Mouse (Mus musculus): ENCODE data around the gene Asrgl1. TPM values are rescaled to one million over a fixed set of nuclear protein-coding genes. Genes with fewer than 3 reads are reported as not detected.

Asrgl1 gene
- polyA plus RNA-seq, 1 experiment, result 53.4 TPM

- TF ChIP-seq FLI1 (IDR thresholded peaks at IDR 0.05; ENCODE audit: low read length), result no peak
- TF ChIP-seq GATA1 (IDR thresholded peaks at IDR 0.05; ENCODE audit: borderline replicate concordance, low read length), result no peak
- H3K4me1 ChIP-seq, result peaks cover 24% of the 10 kb centered on the region
- H3K9me3 ChIP-seq, result no peaks in the 10 kb centered on the region
- H3K36me3 ChIP-seq (replicated peaks; ENCODE audit: low read length), result no peaks in the 10 kb centered on the region
- H3K4me3 ChIP-seq (replicated peaks), result peak overlapping the region; percentile 85
- H3K27me3 ChIP-seq (replicated peaks), result peaks cover 13% of the 10 kb centered on the region
Measured at GRCm38 (mm10) chr19:9083010-9083355, 52.5 kb downstream of the Asrgl1 start.

DNA sequence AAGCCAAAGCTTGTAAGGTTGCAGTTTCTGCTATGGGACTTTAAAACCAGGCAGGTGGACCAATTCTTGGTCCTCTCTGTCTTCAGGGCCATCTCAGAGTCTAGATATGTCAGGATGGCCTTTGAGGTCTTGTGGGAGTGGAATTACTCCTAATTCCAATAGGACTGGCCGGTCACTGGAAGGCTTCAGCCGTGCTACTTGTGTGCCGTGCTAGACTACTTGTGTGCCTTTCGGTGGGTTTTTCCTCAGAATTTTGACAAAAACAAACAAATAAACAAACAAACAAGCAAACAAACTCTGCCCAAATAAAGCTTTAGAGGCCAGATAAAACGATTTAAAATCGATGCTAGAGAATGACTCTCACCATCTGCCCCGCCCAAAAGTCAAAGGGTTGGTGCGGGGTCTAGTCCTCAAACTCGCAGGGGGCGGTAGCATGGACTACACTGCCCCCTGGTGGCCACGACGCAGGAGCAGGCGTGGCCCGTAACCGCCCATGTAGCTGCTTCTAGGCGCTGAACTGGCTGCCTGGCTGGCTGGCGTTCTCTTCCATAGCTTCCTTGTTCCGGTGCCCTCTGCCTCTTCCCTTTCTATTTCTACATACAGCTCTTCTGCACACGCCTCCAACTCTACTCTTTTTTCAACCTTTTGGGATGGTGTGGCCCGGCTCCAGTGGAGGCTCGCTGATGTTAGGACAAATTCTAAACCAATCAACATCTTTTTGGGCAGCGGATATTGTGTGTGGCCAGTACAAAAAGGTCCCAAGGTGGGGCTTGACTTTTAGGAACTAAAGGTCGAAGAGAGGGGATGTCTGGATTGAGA, 53.0 kb downstream of the Asrgl1 start:
- TF ChIP-seq GATA1 (IDR thresholded peaks at IDR 0.05; ENCODE audit: borderline replicate concordance, low read length) (no peak), FLI1 (IDR thresholded peaks at IDR 0.05; ENCODE audit: low read length) (no peak)
- Histone ChIP-seq H3K4me3 (replicated peaks) (peak overlapping the region; percentile 85), H3K4me1 (peaks cover 24% of the 10 kb centered on the region), H3K36me3 (replicated peaks; ENCODE audit: low read length) (no peaks in the 10 kb centered on the region), H3K27me3 (replicated peaks) (peaks cover 10% of the 10 kb centered on the region), H3K9me3 (no peaks in the 10 kb centered on the region)

- Histone ChIP-seq H3K9me3 (no peaks in the 10 kb centered on the region), H3K4me3 (replicated peaks) (no peak overlapping the region), H3K27me3 (replicated peaks) (peaks cover 10% of the 10 kb centered on the region), H3K36me3 (replicated peaks; ENCODE audit: low read length) (no peaks in the 10 kb centered on the region), H3K4me1 (peaks cover 24% of the 10 kb centered on the region)
- TF ChIP-seq FLI1 (IDR thresholded peaks at IDR 0.05; ENCODE audit: low read length), result no peak
- TF ChIP-seq GATA1 (IDR thresholded peaks at IDR 0.05; ENCODE audit: borderline replicate concordance, low read length), result no peak
Measured at GRCm38 (mm10) chr19:9081311-9082190, 53.9 kb downstream of the Asrgl1 start.

GRCm38 (mm10) chr19:9079916-9080315, 55.5 kb downstream of the Asrgl1 start:
- no peaks in the 10 kb centered on the region for H3K9me3 ChIP-seq
- TF ChIP-seq GATA1 (IDR thresholded peaks at IDR 0.05; ENCODE audit: borderline replicate concordance, low read length), result no peak
- TF ChIP-seq FLI1 (IDR thresholded peaks at IDR 0.05; ENCODE audit: low read length), result no peak

DNA sequence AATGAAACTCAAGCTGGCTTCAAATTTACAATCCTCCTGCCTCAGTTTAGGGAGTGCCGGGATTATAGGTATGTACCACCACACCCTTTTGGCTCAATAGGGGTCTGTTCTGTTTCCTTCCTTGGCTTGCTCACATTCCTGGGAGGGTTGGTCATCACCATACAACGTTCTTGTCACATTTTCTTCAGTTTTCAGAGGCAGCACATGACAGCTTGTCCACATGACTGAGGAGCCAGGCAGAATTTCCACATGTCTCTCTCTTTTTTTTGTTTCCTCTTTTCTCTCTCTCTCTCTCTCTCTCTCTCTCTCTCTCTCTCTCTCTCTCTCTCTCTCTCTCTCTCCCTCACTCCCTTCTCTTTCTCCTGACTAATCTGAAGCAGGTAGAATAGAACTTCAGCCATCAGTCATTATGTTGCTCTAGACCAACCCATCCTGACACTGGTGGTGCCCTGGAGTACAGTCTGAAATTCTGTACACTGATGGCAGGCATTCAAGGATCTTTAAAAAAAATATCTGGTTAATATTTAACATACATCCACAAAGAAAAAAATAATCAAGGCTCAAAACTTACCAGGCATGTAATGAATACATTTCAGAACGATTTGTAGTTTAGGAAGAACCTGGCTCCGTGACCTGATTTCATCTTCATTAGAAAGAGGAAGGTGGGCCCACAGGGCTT, 58.3 kb downstream of the Asrgl1 start:
- Histone ChIP-seq H3K4me3 (replicated peaks) (no peak overlapping the region), H3K4me1 (peaks cover 34% of the 10 kb centered on the region), H3K27me3 (replicated peaks) (peaks cover 4% of the 10 kb centered on the region), H3K36me3 (replicated peaks; ENCODE audit: low read length) (no peaks in the 10 kb centered on the region), H3K9me3 (no peaks in the 10 kb centered on the region)
- TF ChIP-seq FLI1 (IDR thresholded peaks at IDR 0.05; ENCODE audit: low read length) (no peak), GATA1 (IDR thresholded peaks at IDR 0.05; ENCODE audit: borderline replicate concordance, low read length) (no peak)

More at GRCm38 (mm10) chr19:9079916-9080315, 55.5 kb downstream of the Asrgl1 start:
- H3K27me3 ChIP-seq (replicated peaks), result peaks cover 4% of the 10 kb centered on the region
- H3K36me3 ChIP-seq (replicated peaks; ENCODE audit: low read length), result no peaks in the 10 kb centered on the region
- peaks cover 31% of the 10 kb centered on the region for H3K4me1 ChIP-seq
- H3K4me3 ChIP-seq (replicated peaks), result no peak overlapping the region

GRCm38 (mm10) chr19:9076035-9076434, 59.4 kb downstream of the Asrgl1 start:
- H3K36me3 ChIP-seq (replicated peaks; ENCODE audit: low read length), result no peaks in the 10 kb centered on the region
- no peaks in the 10 kb centered on the region for H3K9me3 ChIP-seq
- TF ChIP-seq FLI1 (IDR thresholded peaks at IDR 0.05; ENCODE audit: low read length) (no peak), GATA1 (IDR thresholded peaks at IDR 0.05; ENCODE audit: borderline replicate concordance, low read length) (no peak)
- H3K4me3 ChIP-seq (replicated peaks), result no peak overlapping the region
- peaks cover 42% of the 10 kb centered on the region for H3K4me1 ChIP-seq
- H3K27me3 ChIP-seq (replicated peaks), result peaks cover 4% of the 10 kb centered on the region

DNA sequence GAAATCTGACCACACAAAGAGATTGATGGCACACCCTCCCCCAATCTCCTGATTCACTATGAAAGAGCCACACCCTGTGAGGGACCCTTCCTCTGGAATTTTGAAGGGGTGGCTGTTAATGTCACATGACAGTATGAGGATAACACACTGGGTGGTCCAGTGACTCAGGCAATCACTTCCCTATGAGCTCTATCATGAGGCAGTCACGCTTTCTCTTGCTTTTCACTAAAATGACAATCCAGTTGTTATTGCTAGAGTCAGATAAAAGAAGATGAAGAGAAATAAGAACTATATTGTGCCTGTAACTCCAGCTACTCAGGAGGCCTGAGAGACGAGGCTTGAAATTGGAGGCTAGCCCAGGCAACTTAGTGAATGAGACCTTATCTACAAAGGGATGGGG, 59.9 kb downstream of the Asrgl1 start:
- peaks cover 47% of the 10 kb centered on the region for H3K4me1 ChIP-seq
- no peak overlapping the region for H3K4me3 ChIP-seq (replicated peaks)
- H3K27me3 ChIP-seq (replicated peaks), result peaks cover 4% of the 10 kb centered on the region
- no peaks in the 10 kb centered on the region for H3K36me3 ChIP-seq (replicated peaks; ENCODE audit: low read length)
- H3K9me3 ChIP-seq, result no peaks in the 10 kb centered on the region
- TF ChIP-seq FLI1 (IDR thresholded peaks at IDR 0.05; ENCODE audit: low read length), result no peak
- TF ChIP-seq GATA1 (IDR thresholded peaks at IDR 0.05; ENCODE audit: borderline replicate concordance, low read length), result no peak

GRCm38 (mm10) chr19:9074424-9074823, 61.0 kb downstream of the Asrgl1 start:
- H3K9me3 ChIP-seq, result no peaks in the 10 kb centered on the region
- TF ChIP-seq GATA1 (IDR thresholded peaks at IDR 0.05; ENCODE audit: borderline replicate concordance, low read length) (no peak), FLI1 (IDR thresholded peaks at IDR 0.05; ENCODE audit: low read length) (no peak)
- H3K27me3 ChIP-seq (replicated peaks), result peaks cover 4% of the 10 kb centered on the region
- peaks cover 51% of the 10 kb centered on the region for H3K4me1 ChIP-seq
- H3K36me3 ChIP-seq (replicated peaks; ENCODE audit: low read length), result no peaks in the 10 kb centered on the region
- no peak overlapping the region for H3K4me3 ChIP-seq (replicated peaks)

GRCm38 (mm10) chr19:9073776-9074411, 61.5 kb downstream of the Asrgl1 start:
- TF ChIP-seq FLI1 (IDR thresholded peaks at IDR 0.05; ENCODE audit: low read length) (no peak), GATA1 (IDR thresholded peaks at IDR 0.05; ENCODE audit: borderline replicate concordance, low read length) (no peak)
- Histone ChIP-seq H3K4me1 (peaks cover 50% of the 10 kb centered on the region), H3K36me3 (replicated peaks; ENCODE audit: low read length) (no peaks in the 10 kb centered on the region), H3K4me3 (replicated peaks) (no peak overlapping the region), H3K27me3 (replicated peaks) (peaks cover 4% of the 10 kb centered on the region), H3K9me3 (no peaks in the 10 kb centered on the region)

All from megakaryocyte, embryonic 14.5 days (primary cell).